Mouse (Mus musculus): Measurements from ENCODE around the gene Cd82.

GRCm38 (mm10) chr2:93434896-93435295 lies 28.0 kb downstream of the Cd82 start:
- TF ChIP-seq CTCF (IDR thresholded peaks at IDR 0.05; ENCODE audit: low read depth) (no peak), EP300 (IDR thresholded peaks at IDR 0.05; ENCODE audit: low read depth) (no peak)
